Mouse (Mus musculus): ENCODE results near the gene Lpp.

Gene Lpp

DNA sequence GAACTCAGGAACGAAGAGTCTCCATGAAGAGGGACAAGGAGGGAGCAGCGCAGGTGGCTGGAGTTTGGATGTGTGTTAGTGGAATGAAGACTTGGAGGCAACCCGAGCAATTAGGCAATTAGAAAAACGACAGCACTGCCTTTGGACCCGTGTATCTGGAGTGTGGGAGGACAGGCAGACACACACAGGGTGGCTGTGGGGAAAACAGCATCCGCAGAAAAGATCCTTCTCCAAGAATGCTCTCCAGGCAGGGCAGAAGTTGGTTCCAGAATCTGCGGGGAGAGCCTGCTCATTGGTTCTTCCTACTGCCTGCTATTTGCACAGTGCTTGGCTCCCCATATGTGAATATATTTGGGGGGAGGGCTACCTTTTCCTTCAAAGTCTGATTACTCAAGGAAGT lies 143.0 kb downstream of the Lpp start:
- DNase-seq (ENCODE audit: extremely low spot score, low read depth, low spot score) = no peak

DNA sequence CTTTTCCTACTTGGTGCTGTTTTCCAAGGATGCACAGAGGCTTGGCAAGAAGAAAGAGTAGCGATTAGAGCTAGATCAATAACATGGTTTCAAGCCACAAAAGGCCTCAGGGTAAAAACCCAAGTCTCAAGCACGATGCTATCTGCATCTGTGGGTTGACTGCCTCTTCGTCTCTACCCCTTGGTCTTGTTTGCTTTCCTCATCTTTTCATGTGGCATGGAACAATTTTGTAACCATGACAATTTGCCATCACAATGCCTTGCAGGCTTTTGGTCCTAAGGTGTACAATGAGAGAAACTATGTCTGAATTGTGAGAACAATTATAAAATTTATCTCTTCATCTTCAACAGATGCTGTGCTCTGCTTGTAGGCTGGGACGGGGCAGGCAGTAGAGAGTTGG lies 145.7 kb downstream of the Lpp start:
- DNase-seq (ENCODE audit: extremely low spot score, low read depth, low spot score) = no peak

- DNase-seq (ENCODE audit: extremely low spot score, low read depth, low spot score) = no peak
These were observed 149.6 kb downstream of the Lpp start for GRCm38 (mm10) chr16:24542864-24543263.

- no peak for DNase-seq (ENCODE audit: extremely low spot score, low read depth, low spot score)
These were observed 152.1 kb downstream of the Lpp start for GRCm38 (mm10) chr16:24545366-24545765.

GRCm38 (mm10) chr16:24558458-24558857 lies 165.2 kb downstream of the Lpp start:
- no peak for DNase-seq (ENCODE audit: extremely low spot score, low read depth, low spot score)

DNA sequence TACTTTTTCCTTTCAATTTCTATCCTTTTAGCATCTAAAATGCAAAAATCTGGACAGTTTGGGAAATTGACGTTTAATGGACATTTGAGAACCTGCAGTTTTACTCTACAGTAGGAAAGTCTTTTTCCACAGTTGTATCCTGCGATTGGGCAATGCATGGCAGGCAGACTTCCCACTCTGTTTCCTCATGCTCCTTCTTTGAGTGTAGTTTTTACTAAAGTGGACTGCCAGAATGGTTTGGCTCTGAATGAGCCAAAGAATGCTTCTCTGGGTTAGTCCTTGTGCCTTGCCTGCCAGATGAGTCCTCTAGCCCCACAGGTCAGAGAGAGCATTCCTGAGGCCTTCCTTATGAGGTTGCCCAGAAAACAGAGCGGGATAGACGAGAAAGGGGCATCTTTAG lies 166.5 kb downstream of the Lpp start:
- no peak for DNase-seq (ENCODE audit: extremely low spot score, low read depth, low spot score)

DNA sequence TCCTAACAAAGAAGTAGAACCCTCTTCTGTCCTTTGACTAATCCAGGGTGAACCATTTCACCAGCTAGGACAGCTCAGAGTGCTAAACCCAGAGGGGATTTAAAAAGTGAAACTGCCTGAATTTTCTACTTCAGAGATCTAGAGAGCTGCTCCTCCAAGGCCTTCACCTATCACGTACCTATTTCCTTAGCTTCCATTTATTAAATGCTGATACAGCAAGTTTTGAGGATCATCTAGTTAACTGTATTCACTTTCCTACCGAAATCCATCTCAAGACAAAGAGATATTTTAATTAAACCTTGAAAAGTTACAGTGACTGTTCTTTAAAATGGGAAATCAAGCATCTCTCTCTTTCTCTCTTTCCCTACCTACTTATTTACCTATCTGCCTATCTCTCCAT lies 167.7 kb downstream of the Lpp start:
- DNase-seq (ENCODE audit: extremely low spot score, low read depth, low spot score) = no peak

DNA sequence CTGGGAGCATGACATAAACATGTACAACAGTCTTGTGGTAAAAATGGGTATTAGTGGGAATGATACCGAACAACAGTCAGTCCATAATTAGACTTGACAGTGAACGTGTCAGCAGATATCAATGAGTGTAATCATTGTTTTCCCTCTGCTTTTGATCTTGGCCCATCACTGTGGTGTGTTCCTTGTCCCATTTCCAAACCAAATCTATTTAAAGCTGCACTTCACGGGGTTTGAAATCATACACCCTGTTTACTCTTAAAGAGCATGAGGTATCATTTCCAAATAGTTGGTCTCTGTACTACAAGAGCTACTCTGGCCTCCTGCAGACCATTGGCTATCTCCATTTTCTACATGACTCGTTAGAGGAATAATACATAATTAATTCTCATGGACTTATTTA lies 168.3 kb downstream of the Lpp start:
- DNase-seq (ENCODE audit: extremely low spot score, low read depth, low spot score) = no peak

- peak; percentile 12 for DNase-seq (ENCODE audit: extremely low spot score, low read depth, low spot score)
These were observed 172.0 kb downstream of the Lpp start for GRCm38 (mm10) chr16:24565311-24565710.

DNA sequence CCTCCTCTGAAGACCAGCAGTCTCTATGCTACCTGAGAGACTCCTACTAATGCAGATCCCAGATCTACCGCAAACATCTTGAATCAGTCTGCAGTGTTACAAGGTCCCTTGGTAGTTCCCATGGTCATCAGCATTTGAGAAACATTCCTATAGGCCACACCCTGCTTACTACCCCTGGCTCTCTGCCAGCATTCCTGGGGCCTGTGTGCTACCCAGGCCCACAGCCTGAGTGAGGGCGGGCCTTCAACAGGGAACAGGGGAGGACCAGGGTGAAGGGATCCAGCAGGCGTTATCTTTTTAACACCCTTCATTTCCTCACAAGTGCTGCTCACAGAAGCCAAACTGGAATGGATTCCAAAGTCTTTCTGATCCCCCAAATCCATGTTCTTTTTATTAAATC lies 173.0 kb downstream of the Lpp start:
- no peak for DNase-seq (ENCODE audit: extremely low spot score, low read depth, low spot score)

DNA sequence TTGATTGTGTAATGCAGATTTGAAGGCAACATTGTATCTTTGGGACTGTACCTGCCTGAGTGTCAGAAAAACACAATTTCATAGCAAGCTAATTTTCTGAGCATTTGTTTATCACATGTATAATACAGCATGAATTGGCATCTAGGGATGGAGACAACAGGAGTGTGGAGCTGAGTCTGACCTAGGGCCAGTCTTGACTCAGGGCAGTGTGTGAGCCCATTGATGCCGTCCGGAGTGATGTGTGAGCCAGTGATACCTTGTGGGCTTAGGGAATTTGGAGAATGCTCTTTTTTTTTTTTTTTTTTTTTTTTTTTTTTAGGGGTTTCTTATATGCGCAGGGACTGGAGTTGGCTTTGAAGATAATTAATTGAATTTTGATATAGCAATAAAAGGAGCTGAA lies 174.3 kb downstream of the Lpp start:
- no peak for DNase-seq (ENCODE audit: extremely low spot score, low read depth, low spot score)

- no peak for DNase-seq (ENCODE audit: extremely low spot score, low read depth, low spot score)
These were observed 174.8 kb downstream of the Lpp start for GRCm38 (mm10) chr16:24568061-24568460.

DNA sequence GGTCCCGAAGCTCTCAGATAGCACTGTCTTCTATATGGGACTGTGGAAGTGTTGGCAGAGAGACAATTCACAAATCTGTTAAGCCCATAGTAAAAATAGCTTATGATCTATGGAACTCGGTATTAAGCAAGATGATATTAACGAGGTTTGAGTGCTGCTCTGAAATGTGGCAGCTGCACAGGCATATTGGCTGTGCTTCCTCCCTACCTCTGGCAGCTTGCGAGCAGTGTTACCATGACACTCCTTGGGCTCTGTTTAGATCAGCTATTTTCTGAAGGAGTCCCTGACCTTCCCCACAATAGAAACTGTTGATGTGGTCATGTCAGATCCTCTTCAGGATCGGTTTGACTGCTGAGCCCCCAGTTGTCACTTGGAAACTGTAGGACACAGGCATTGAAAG lies 176.4 kb downstream of the Lpp start:
- no peak for DNase-seq (ENCODE audit: extremely low spot score, low read depth, low spot score)

DNA sequence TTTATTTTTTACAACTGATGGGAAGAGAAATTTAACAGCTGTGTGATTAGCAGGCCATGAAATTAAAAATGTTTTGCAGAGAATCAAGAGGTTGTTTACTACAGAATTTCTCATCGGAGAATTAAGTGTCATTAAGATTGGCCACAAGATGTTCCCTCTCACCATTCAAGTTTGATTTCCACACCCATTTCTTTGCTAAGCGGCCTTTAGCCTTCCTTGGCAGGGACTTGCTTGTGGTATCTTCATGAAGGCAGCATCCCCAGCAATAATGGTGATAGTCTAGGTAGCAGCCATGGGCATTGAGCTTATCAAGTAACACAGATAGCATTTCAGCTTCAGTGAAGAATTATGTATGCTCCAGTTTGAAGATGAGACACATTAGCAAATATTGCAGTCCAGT lies 183.7 kb downstream of the Lpp start:
- no peak for DNase-seq (ENCODE audit: extremely low spot score, low read depth, low spot score)

GRCm38 (mm10) chr16:24577798-24578197 lies 184.5 kb downstream of the Lpp start:
- DNase-seq (ENCODE audit: extremely low spot score, low read depth, low spot score) = no peak

- no peak for DNase-seq (ENCODE audit: extremely low spot score, low read depth, low spot score)
These were observed 189.5 kb downstream of the Lpp start for GRCm38 (mm10) chr16:24582847-24583246.

DNA sequence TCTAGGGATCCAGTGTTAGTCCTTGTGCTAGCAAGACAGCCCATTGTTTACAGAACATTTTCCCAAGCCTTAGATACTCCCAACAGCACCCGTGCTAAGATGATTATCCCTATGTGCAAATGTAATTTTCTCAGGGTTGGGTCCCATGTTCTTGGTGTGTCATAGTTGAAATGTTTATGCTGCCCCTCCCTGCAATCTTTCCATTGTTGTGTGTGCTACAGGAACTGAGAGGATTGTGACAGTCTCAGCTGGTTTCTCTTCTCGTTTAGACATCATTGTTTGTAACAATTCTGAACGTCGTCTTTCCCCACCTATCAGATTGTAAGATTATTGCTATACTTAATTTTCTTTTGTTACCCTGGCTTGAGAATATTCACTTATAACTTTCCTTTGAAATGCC lies 200.2 kb downstream of the Lpp start:
- no peak for DNase-seq (ENCODE audit: extremely low spot score, low read depth, low spot score)

- DNase-seq (ENCODE audit: extremely low spot score, low read depth, low spot score) = no peak
These were observed 201.2 kb downstream of the Lpp start for GRCm38 (mm10) chr16:24594508-24594907.

GRCm38 (mm10) chr16:24595493-24595892 lies 202.2 kb downstream of the Lpp start:
- DNase-seq (ENCODE audit: extremely low spot score, low read depth, low spot score) = no peak

GRCm38 (mm10) chr16:24598567-24598966 lies 205.3 kb downstream of the Lpp start:
- no peak for DNase-seq (ENCODE audit: extremely low spot score, low read depth, low spot score)

GRCm38 (mm10) chr16:24599766-24600165 lies 206.5 kb downstream of the Lpp start:
- no peak for DNase-seq (ENCODE audit: extremely low spot score, low read depth, low spot score)

DNA sequence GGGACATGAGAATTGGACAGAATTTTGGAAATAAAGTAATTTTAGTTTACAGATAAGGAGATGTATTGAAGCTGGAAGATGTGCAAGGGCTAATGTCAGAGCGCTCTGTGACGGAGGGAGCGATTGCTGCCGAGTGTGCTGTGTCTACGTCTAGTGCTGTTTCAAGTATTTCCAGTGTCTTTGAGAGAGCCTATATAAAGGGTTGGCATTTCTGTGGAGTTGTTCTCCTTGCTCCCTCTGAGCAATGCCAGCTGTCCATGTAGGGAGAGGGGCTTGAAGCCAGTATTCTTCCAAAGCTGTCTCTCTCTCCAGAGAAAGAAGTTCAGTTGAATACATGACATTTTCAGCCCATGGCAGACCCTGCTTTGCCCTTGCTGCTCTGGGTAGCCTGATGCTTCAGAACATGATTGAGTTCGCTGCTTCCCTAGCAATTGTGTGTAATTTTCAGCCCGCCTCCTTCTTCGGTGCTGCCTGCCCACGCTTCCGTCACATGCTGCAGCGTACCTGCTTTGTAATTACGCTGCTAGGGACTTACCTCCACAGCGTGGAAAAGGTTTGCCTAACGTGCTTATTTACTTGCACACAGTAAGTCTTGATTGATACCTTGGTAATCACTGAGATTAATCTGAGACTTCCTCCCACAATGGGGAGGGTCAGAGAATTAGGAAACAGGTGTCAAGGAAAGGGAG lies 207.1 kb downstream of the Lpp start:
- DNase-seq (ENCODE audit: extremely low spot score, low read depth, low spot score) = no peak

- no peak for DNase-seq (ENCODE audit: extremely low spot score, low read depth, low spot score)
These were observed 210.0 kb downstream of the Lpp start for GRCm38 (mm10) chr16:24603342-24603741.

All from hindlimb bud, embryonic 11.5 days (tissue).